Mouse (Mus musculus) retina, postnatal 7 days (tissue): Measurements from ENCODE around the gene Rab6b.

ENCODE experiments used
- DNase-seq: peaks from one replicate; pipeline ENCODE4 v3.0.0-alpha.2; 2012; ENCODE audit warnings: low read depth, low spot score

Gene Rab6b

GRCm38 (mm10) chr9:103205786-103206185, 94.2 kb downstream of the Rab6b start:
- DNase-seq = no peak

GRCm38 (mm10) chr9:103207846-103208245, 96.3 kb downstream of the Rab6b start:
- peak; percentile 62 for DNase-seq

- no peak for DNase-seq
Observed at GRCm38 (mm10) chr9:103208802-103209423, 97.3 kb downstream of the Rab6b start.

GRCm38 (mm10) chr9:103212654-103213420, 101.2 kb downstream of the Rab6b start:
- DNase-seq = no peak

DNA sequence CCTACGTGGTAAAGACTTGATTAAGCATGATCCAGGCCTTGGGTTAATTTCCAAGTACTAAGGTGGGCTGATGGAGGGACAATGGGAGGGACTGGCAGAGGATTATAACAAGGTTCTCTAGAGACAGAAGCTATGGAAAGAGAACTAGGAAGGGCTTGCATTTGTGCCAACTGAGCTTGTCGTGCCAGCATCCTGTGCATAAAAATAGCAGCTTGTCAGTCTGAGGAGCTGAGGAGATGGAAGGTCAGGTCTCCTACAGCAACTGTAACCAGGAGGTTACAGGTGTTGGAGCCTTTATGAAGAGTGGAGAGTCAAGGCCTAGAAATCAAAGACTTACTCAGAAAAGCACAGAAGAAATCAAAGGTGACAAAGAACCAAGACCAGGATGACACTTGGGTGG, 102.0 kb downstream of the Rab6b start:
- no peak for DNase-seq

GRCm38 (mm10) chr9:103214281-103214680, 102.7 kb downstream of the Rab6b start:
- no peak for DNase-seq

GRCm38 (mm10) chr9:103224721-103225120, 113.1 kb downstream of the Rab6b start:
- DNase-seq = no peak

DNA sequence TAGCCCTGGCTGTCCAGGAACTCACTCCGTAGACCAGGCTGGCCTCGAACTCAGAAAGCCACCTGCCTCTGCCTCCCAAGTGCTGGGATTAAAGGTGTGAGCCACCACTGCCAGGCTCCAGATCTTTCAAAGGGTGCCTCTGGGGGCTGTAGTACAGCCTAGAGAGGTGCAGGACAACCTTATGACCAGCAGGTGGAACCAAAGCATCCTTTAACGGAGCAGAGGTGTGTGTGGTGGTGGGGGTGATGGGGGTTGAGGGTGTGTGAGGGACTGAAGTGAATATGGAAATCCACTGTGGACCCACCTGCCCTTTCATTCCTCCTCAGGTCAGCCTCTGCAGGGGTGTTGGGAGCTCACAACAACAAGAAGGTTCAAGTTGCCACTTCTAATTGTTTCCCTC, 113.9 kb downstream of the Rab6b start:
- no peak for DNase-seq

- no peak for DNase-seq
Observed at GRCm38 (mm10) chr9:103226806-103227205, 115.2 kb downstream of the Rab6b start.

DNA sequence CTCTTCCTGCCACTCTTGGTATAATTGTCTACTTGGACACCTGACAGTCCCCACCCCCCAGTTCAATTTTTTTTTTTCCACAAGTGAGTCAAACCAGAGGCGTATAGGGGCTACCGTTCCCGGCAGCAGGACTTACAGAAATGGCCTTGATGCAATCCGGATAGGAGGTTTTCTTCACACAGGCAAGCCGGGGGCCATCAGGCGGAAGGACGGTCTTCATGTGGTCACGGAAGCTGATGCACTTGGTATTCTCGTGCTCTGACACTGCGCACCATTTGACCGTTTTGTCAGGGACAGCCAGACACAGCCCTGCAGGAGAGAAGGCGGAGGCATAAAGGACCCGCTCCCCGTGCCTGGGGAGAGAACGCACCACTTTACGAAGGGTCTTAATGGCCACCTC, 116.2 kb downstream of the Rab6b start:
- no peak for DNase-seq

GRCm38 (mm10) chr9:103228370-103229003, 116.9 kb downstream of the Rab6b start:
- DNase-seq = no peak

GRCm38 (mm10) chr9:103229037-103229867, 117.7 kb downstream of the Rab6b start:
- no peak for DNase-seq

- no peak for DNase-seq
Observed at GRCm38 (mm10) chr9:103230151-103230951, 118.8 kb downstream of the Rab6b start, which contains the start of the genes Gm20425 and Trf. Gene Gm20425, minus strand, starts transcription at chr9:103230307. Gene Trf, minus strand, starts transcription at chr9:103230444.

GRCm38 (mm10) chr9:103232232-103233005, 120.8 kb downstream of the Rab6b start:
- no peak for DNase-seq

DNA sequence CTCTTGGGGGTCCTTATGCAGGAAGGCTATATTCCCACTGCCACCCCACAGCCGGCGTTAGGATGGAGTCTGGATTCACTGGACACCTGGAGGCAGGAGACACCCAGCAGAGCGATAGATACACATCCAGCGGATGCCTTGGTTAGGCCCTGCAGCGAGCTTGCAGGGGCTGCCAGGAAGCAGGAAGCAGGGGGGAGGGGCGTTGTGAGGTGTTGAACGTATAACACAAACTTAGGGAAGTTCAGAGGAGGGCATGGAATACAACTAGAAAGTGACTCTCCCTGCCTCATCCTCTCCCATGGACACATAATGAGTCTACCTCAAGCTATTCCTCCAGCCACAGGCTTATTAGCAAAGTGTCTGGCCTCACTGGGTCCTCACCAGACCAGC, 121.4 kb downstream of the Rab6b start:
- DNase-seq = no peak

DNA sequence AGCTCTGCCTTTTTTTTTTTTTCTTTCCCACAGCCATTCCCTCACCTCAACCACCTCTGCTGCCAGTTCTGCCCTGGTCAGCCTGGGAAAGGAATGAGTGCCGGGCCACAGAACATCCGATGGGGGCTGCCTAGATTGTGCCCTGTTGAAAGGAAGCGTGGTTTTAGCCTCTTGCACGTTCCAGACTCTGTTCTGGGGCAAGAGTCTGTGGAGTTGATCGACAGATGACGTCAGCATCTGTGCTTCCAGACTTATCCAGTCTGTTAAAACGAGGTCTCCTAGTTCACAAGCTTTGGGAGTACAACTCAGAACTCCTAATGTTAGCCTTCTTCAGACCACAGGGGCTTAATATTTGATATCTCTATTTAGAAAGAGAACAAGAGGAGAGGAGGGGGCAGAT, 122.5 kb downstream of the Rab6b start:
- no peak for DNase-seq

DNA sequence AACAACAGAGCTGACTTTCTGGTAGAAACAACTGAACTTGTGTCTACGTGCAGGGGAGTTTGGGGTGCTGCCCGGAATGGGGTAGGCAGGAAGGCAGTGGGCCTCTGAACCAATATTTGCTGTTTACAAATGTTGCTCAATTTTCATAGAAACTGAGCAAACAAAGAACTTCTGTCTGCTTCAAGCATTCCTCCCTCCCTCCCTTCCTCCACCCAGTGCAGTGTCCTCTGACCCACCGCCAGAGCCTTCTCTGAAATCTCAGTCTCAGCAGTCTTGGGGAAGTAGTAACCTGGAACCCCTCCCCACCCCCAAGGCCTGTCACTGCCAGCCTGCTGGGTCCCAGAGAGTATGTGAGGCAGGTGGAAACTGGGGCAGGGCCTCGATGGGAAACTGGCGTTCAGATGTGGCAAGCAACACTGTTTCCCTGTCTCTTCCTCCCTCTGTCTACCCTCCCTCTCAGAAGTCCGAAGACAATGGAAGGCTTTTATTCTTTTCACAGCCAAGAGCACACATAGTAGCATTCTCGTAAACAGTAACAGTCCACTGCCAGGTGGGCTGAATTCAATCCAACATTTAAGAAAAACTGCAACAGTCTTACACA, 123.1 kb downstream of the Rab6b start:
- no peak for DNase-seq
